In the genomic region with DNA sequence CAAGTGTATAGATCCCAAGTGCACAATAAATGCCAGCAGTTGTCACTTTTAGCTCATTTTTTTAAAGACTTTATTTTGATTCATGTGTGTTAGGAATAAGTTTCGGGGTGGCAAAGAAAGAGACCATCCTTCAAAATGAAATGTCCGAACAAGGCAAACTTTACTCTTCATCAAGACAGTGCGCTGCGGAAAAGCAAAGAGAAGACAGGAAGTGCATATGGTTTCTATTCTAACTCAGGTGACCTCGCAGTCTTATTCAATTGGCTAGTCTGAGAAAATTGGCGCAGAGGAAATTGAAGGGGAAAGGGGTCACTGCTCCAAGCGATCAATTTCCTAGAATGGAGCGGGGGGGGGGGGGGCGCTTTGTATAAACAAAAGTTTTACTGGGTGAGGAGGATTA, we compare ENCODE assay signal across 9 mouse cellular contexts. TPM values are rescaled to one million over a fixed set of nuclear protein-coding genes. Genes with fewer than 3 reads are reported as not detected.
DNase-seq lines count a peak whose midpoint lies in the region; ATAC-seq and TF ChIP-seq lines count a peak whose summit lies in the region.
"Had no signal": no experiment of that assay in that cellular context is flagged by ENCODE, and none has a peak within 500 bp of the region (broad histone marks: within the 10 kb centered on the region; RNA-seq: fewer than 3 reads in every experiment).

No protein-coding gene starts in this region.

- WGBS in heart, embryonic 10.5 days: 51% methylated on average over 9 of the region's 9 CpGs
- WGBS in forebrain, embryonic 16.5 days: 45% methylated on average over 9 of the region's 9 CpGs
- 13% methylated on average over 9 of the region's 9 CpGs for WGBS in lung, postnatal 0 days

- H3K27ac ChIP-seq in heart, embryonic 10.5 days: peak overlapping the region; percentile 96
- no peak overlapping the region for H3K27ac ChIP-seq in forebrain, embryonic 16.5 days (ENCODE audit: low read length)
- peak overlapping the region; percentile 92 for H3K27ac ChIP-seq in lung, postnatal 0 days (ENCODE audit: low read length)

- H3K4me2 ChIP-seq in forebrain, embryonic 16.5 days (ENCODE audit: low read length): peak overlapping the region; percentile 70
- H3K4me2 ChIP-seq in lung, postnatal 0 days (replicated peaks; ENCODE audit: low read depth, low read length): peak overlapping the region; percentile 93

- H3K36me3 ChIP-seq in heart, embryonic 10.5 days: no peaks in the 10 kb centered on the region
- H3K36me3 ChIP-seq in forebrain, embryonic 16.5 days (ENCODE audit: control insufficient read depth, insufficient read depth): no peaks in the 10 kb centered on the region
- H3K36me3 ChIP-seq in lung, postnatal 0 days (ENCODE audit: insufficient read depth, low read length): no peaks in the 10 kb centered on the region

- TF ChIP-seq CTCF in lung, postnatal 0 days (IDR thresholded peaks at IDR 0.05): no peak

- H3K9ac ChIP-seq in forebrain, embryonic 16.5 days (replicated peaks; ENCODE audit: low read depth, low read length): peak overlapping the region; percentile 97
- H3K9ac ChIP-seq in lung, postnatal 0 days (replicated peaks; ENCODE audit: low read depth): no peak overlapping the region; the same call in 1 of the 2 replicates

- peak; percentile 70 for ATAC-seq in CD4-positive, CD25-positive, alpha-beta regulatory T cell, adult 4 months
- no peak for ATAC-seq in forebrain, embryonic 16.5 days
- ATAC-seq in lung, postnatal 0 days: no peak
- ATAC-seq in frontal cortex, adult (ENCODE audit: low TSS enrichment): no peak

- TF ChIP-seq EP300 in lung, postnatal 0 days (IDR thresholded peaks at IDR 0.05): no peak

- no peak for DNase-seq in heart, embryonic 10.5 days (ENCODE audit: low spot score)
- no peak for DNase-seq in heart, adult 18-20 months
- DNase-seq in lung, postnatal 0 days (ENCODE audit: low spot score): no peak
- DNase-seq in thymus, postnatal 4 days: peak; percentile 28
- DNase-seq in spleen, postnatal 10 days (ENCODE audit: low spot score in 2 of 2): no peak

- peaks cover 47% of the 10 kb centered on the region for H3K4me1 ChIP-seq in heart, embryonic 10.5 days
- H3K4me1 ChIP-seq in forebrain, embryonic 16.5 days (replicated peaks; ENCODE audit: control insufficient read depth, insufficient read depth, low read length): peaks cover 24% of the 10 kb centered on the region
- H3K4me1 ChIP-seq in lung, postnatal 0 days (ENCODE audit: insufficient read depth, low read depth, low read length): peaks cover 25% of the 10 kb centered on the region; the same call in 1 of the 2 replicates

- H3K27me3 ChIP-seq in heart, embryonic 10.5 days (ENCODE audit: insufficient read depth, poor library complexity, severe bottlenecking): no peaks in the 10 kb centered on the region
- H3K27me3 ChIP-seq in forebrain, embryonic 16.5 days (replicated peaks; ENCODE audit: control insufficient read depth, insufficient read depth, low read length): no peaks in the 10 kb centered on the region
- H3K27me3 ChIP-seq in lung, postnatal 0 days (replicated peaks; ENCODE audit: insufficient read depth, low read length): no peaks in the 10 kb centered on the region
- H3K27me3 ChIP-seq: Patski had no signal

- peak overlapping the region; percentile 95 for H3K4me3 ChIP-seq in heart, embryonic 10.5 days
- H3K4me3 ChIP-seq in forebrain, embryonic 16.5 days (replicated peaks; ENCODE audit: low read length): peak overlapping the region; percentile 91
- H3K4me3 ChIP-seq in lung, postnatal 0 days (ENCODE audit: low read depth, low read length): peak overlapping the region; percentile 90

- no peaks in the 10 kb centered on the region for H3K9me3 ChIP-seq in heart, embryonic 10.5 days
- no peaks in the 10 kb centered on the region for H3K9me3 ChIP-seq in forebrain, embryonic 16.5 days (ENCODE audit: control insufficient read depth, low read length)
- no peaks in the 10 kb centered on the region for H3K9me3 ChIP-seq in lung, postnatal 0 days (ENCODE audit: low read length)

RNA-seq across cellular contexts. Expression of gene Pkn1, which starts 0.6 kb away (rescaled TPM):
- 21.5 and 23.2 TPM in 2 replicates for polyA plus RNA-seq in heart, embryonic 10.5 days (2016; fragmentation: Nextera tagmentation; extraction: Ambion mirVana)
- total RNA-seq in heart, adult 18-20 months (2021): 10 to 100 TPM; 51.1 to 52.7 TPM
- 10 to 100 TPM; 21.0 to 25.9 TPM for polyA plus RNA-seq in CD4-positive, CD25-positive, alpha-beta regulatory T cell, adult 4 months (2017; shearing (Covaris generic))
- polyA plus RNA-seq in forebrain, embryonic 16.5 days (2015; fragmentation: Nextera tagmentation; extraction: Ambion mirVana): 30.7 and 36.0 TPM in 2 replicates
- 32.2 and 34.4 TPM in 2 replicates for polyA plus RNA-seq in lung, postnatal 0 days (2015; fragmentation: Nextera tagmentation; extraction: Ambion mirVana)

RNA-seq across cellular contexts. Expression of gene Ddx39, which starts 15.4 kb away (rescaled TPM):
- polyA plus RNA-seq in heart, embryonic 10.5 days (2016; fragmentation: Nextera tagmentation; extraction: Ambion mirVana): 221 and 253 TPM in 2 replicates
- total RNA-seq in heart, adult 18-20 months (2021): 10 to 100 TPM; 15.2 to 15.9 TPM
- 100 to 1,000 TPM; 153 to 208 TPM for polyA plus RNA-seq in CD4-positive, CD25-positive, alpha-beta regulatory T cell, adult 4 months (2017; shearing (Covaris generic))
- 116 TPM in 2 replicates for polyA plus RNA-seq in forebrain, embryonic 16.5 days (2015; fragmentation: Nextera tagmentation; extraction: Ambion mirVana)
- 51.0 and 53.9 TPM in 2 replicates for polyA plus RNA-seq in lung, postnatal 0 days (2015; fragmentation: Nextera tagmentation; extraction: Ambion mirVana)

RNA-seq across cellular contexts. Expression of gene Ptger1, which starts 33.1 kb away (rescaled TPM):
- polyA plus RNA-seq in heart, embryonic 10.5 days (2016; fragmentation: Nextera tagmentation; extraction: Ambion mirVana): 0.36 and 0.46 TPM in 2 replicates
- total RNA-seq in heart, adult 18-20 months (2021): under 1 TPM; 0.07 to 0.41 TPM
- 1 to 10 TPM; 1.2 TPM for polyA plus RNA-seq in CD4-positive, CD25-positive, alpha-beta regulatory T cell, adult 4 months (2017; shearing (Covaris generic))
- 0.45 and 1.3 TPM in 2 replicates for polyA plus RNA-seq in forebrain, embryonic 16.5 days (2015; fragmentation: Nextera tagmentation; extraction: Ambion mirVana)
- 1.3 and 1.4 TPM in 2 replicates for polyA plus RNA-seq in lung, postnatal 0 days (2015; fragmentation: Nextera tagmentation; extraction: Ambion mirVana)

RNA-seq across cellular contexts. Expression of gene Adgre5, which starts 41.6 kb away (rescaled TPM):
- 11.8 and 17.1 TPM in 2 replicates for polyA plus RNA-seq in heart, embryonic 10.5 days (2016; fragmentation: Nextera tagmentation; extraction: Ambion mirVana)
- 10 to 100 TPM; 41.1 to 43.2 TPM for total RNA-seq in heart, adult 18-20 months (2021)
- polyA plus RNA-seq in CD4-positive, CD25-positive, alpha-beta regulatory T cell, adult 4 months (2017; shearing (Covaris generic)): 100 to 1,000 TPM; 199 to 267 TPM
- polyA plus RNA-seq in forebrain, embryonic 16.5 days (2015; fragmentation: Nextera tagmentation; extraction: Ambion mirVana): 8.1 and 10.8 TPM in 2 replicates
- polyA plus RNA-seq in lung, postnatal 0 days (2015; fragmentation: Nextera tagmentation; extraction: Ambion mirVana): 145 and 146 TPM in 2 replicates

RNA-seq across cellular contexts. Expression of gene Gipc1, which starts 47.1 kb away (rescaled TPM):
- 204 and 214 TPM in 2 replicates for polyA plus RNA-seq in heart, embryonic 10.5 days (2016; fragmentation: Nextera tagmentation; extraction: Ambion mirVana)
- total RNA-seq in heart, adult 18-20 months (2021): 10 to 100 TPM; 23.1 to 27.3 TPM
- polyA plus RNA-seq in CD4-positive, CD25-positive, alpha-beta regulatory T cell, adult 4 months (2017; shearing (Covaris generic)): 10 to 100 TPM; 14.8 to 21.9 TPM
- polyA plus RNA-seq in forebrain, embryonic 16.5 days (2015; fragmentation: Nextera tagmentation; extraction: Ambion mirVana): 147 and 151 TPM in 2 replicates
- polyA plus RNA-seq in lung, postnatal 0 days (2015; fragmentation: Nextera tagmentation; extraction: Ambion mirVana): 123 and 134 TPM in 2 replicates
